Comparison of ENCODE assay signal across 10 mouse cellular contexts in the genomic region with DNA sequence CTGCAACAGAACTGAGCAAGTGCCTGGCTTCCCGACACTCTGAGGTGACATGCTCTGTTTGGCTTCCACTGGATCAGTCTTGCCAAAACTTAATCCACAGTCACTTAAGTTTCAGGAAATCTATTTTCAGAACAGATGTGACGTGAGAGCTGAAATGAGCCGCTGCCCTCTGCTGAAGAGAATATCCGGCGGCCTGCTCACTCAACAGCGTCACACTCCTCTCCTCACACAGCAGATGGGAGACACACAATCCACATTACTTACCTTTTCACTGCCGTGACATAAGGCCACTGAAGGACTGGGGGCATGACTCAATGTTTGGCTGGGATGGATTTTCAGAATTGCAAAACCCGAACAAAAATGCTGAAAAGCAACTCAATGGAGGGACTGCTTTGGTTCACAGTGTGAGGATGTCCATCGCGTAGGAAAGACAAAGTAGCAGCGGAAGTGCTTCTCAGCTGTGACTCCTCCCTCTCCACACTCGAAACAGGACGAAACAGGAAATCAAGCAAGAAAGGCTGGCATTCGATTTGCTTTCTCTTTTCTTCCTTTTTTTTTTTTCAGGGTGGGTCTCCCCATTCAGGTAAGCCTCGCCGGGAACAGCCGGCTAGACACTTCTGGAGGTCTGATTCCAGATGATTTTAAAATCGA.
DNase-seq lines count a peak whose midpoint lies in the region; ATAC-seq and TF ChIP-seq lines count a peak whose summit lies in the region.
"Had no signal": no experiment of that assay in that cellular context is flagged by ENCODE, and none has a peak within 500 bp of the region (broad histone marks: within the 10 kb centered on the region; RNA-seq: fewer than 3 reads in every experiment).

No protein-coding gene starts in this region.

- no peaks in the 10 kb centered on the region for H3K36me3 ChIP-seq in heart, embryonic 12.5 days
- no peaks in the 10 kb centered on the region for H3K36me3 ChIP-seq in lung, postnatal 0 days (ENCODE audit: insufficient read depth, low read length)
- H3K36me3 ChIP-seq: hindbrain, embryonic 15.5 days; midbrain, embryonic 13.5 days had no signal

- H3K4me2 ChIP-seq in heart, embryonic 12.5 days = 0 out of 2 replicates have a peak overlapping the region, but pooled peaks have one; percentile 7
- H3K4me2 ChIP-seq in lung, postnatal 0 days (replicated peaks; ENCODE audit: low read depth, low read length) = 0 out of 2 replicates have a peak overlapping the region, but pooled peaks have one; percentile 11
- H3K4me2 ChIP-seq: hindbrain, embryonic 15.5 days; midbrain, embryonic 13.5 days had no signal

- no peak overlapping the region for H3K4me3 ChIP-seq in heart, embryonic 12.5 days
- no peak overlapping the region for H3K4me3 ChIP-seq in lung, postnatal 0 days (ENCODE audit: low read depth, low read length)
- H3K4me3 ChIP-seq: hindbrain, embryonic 15.5 days; midbrain, embryonic 13.5 days had no signal

- 0 out of 2 replicates have a peak overlapping the region, but pooled peaks have one; percentile 14 for H3K27ac ChIP-seq in heart, embryonic 12.5 days (ENCODE audit: poor library complexity, severe bottlenecking)
- H3K27ac ChIP-seq in lung, postnatal 0 days (ENCODE audit: low read length) = no peak overlapping the region
- H3K27ac ChIP-seq: hindbrain, embryonic 15.5 days; midbrain, embryonic 13.5 days had no signal

- no peak for TF ChIP-seq EP300 in lung, postnatal 0 days (IDR thresholded peaks at IDR 0.05)

- peak; percentile 6 to 37 for DNase-seq in left cerebral cortex, postnatal 25 days (ENCODE audit: low spot score in 2 of 2)
- no peak for DNase-seq in left cerebral cortex, adult 11 months (ENCODE audit: low spot score)
- DNase-seq in brain, embryonic 14.5 days (ENCODE audit: low read depth) = peak; percentile 53
- DNase-seq in lung, postnatal 0 days (ENCODE audit: low spot score) = peak; percentile 18
- no peak for DNase-seq in liver
- no peak for DNase-seq in spleen, adult 18-20 months
- DNase-seq in cerebellum, adult 9-10 months = no peak

- TF ChIP-seq POLR2A in brain, embryonic 14.5 days (IDR thresholded peaks at IDR 0.05; ENCODE audit: borderline replicate concordance, extremely low read depth, insufficient read depth, insufficient read length, poor library complexity, severe bottlenecking) = no peak

- intact Hi-C loops in left cerebral cortex, postnatal 25 days (cut with DNase I) = no loop called here

- peak; percentile 48 for ATAC-seq in heart, embryonic 12.5 days (ENCODE audit: insufficient number of reproducible peaks, low FRiP score)
- ATAC-seq in lung, postnatal 0 days = no peak
- ATAC-seq: midbrain, embryonic 13.5 days had no signal

- WGBS in heart, embryonic 12.5 days = 72% methylated on average over 18 of the region's 18 CpGs
- WGBS in lung, postnatal 0 days = 64% methylated on average over 18 of the region's 18 CpGs

- H3K9ac ChIP-seq in heart, embryonic 12.5 days = no peak overlapping the region
- no peak overlapping the region for H3K9ac ChIP-seq in lung, postnatal 0 days (replicated peaks; ENCODE audit: low read depth)
- H3K9ac ChIP-seq: hindbrain, embryonic 15.5 days; midbrain, embryonic 13.5 days had no signal

- TF ChIP-seq CTCF in brain, embryonic 14.5 days (IDR thresholded peaks at IDR 0.05; ENCODE audit: borderline replicate concordance, extremely low read depth, insufficient read depth, insufficient read length) = no peak
- no peak for TF ChIP-seq CTCF in lung, postnatal 0 days (IDR thresholded peaks at IDR 0.05)

- no peaks in the 10 kb centered on the region for H3K27me3 ChIP-seq in heart, embryonic 12.5 days (replicated peaks)
- H3K27me3 ChIP-seq in lung, postnatal 0 days (replicated peaks; ENCODE audit: insufficient read depth, low read length) = no peaks in the 10 kb centered on the region
- H3K27me3 ChIP-seq: hindbrain, embryonic 15.5 days; midbrain, embryonic 13.5 days had no signal

- H3K4me1 ChIP-seq in heart, embryonic 12.5 days (replicated peaks) = no peaks in the 10 kb centered on the region
- H3K4me1 ChIP-seq in lung, postnatal 0 days (ENCODE audit: insufficient read depth, low read depth, low read length) = no peaks in the 10 kb centered on the region
- H3K4me1 ChIP-seq: hindbrain, embryonic 15.5 days; midbrain, embryonic 13.5 days had no signal

- H3K9me3 ChIP-seq in heart, embryonic 12.5 days (replicated peaks) = no peaks in the 10 kb centered on the region
- H3K9me3 ChIP-seq in lung, postnatal 0 days (ENCODE audit: low read length) = no peaks in the 10 kb centered on the region
- H3K9me3 ChIP-seq: hindbrain, embryonic 15.5 days; midbrain, embryonic 13.5 days had no signal

Comparison
In these comparisons a context has a peak if more than half of its experiments do, and no peak if none do; other contexts are left out.
1. DNase-seq: peak in left cerebral cortex, postnatal 25 days (2 of 2), brain, embryonic 14.5 days (single experiment) and lung, postnatal 0 days (single experiment); none in left cerebral cortex, adult 11 months (single experiment), liver (single experiment), spleen, adult 18-20 months (0 of 2) and cerebellum, adult 9-10 months (single experiment).